7 mouse cellular contexts compared by ENCODE assay signal in the genomic region with DNA sequence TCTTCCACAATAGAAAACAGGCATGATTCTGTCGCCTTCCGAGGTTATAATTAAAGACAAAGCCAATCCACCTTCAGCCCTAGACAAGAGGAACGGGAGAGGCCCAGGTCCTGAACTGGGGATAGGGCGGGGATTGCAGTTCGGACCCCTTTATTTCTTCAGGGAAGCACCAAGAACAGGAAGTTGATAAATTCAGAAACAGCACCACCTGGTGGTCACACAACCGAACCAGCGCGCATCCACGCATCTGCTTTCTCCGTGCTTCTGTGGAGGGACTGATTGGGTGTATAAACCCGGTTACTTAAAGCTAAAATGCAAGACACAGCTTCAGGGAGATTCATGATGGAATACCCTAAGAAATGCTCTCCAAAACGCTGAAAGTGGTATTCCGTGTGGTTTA.
DNase-seq lines count a peak whose midpoint lies in the region; ATAC-seq lines count a peak whose summit lies in the region.

No protein-coding gene starts in this region.

- H3K9ac ChIP-seq in hindbrain, embryonic 14.5 days, result no peak overlapping the region
- H3K9ac ChIP-seq in midbrain, embryonic 13.5 days (replicated peaks), result no peak overlapping the region

- intact Hi-C loops in left cerebral cortex, postnatal 14 days (cut with DNase I), result loop anchor here (2.0 kb wide), 1 partner anchor 502 kb away; a partner anchor contains a TSS

- H3K27me3 ChIP-seq in hindbrain, embryonic 14.5 days (ENCODE audit: control insufficient read depth, insufficient read depth, low read length), result no peaks in the 10 kb centered on the region; the same call in 1 of the 2 replicates
- peaks cover 38% of the 10 kb centered on the region for H3K27me3 ChIP-seq in midbrain, embryonic 13.5 days

- no peaks in the 10 kb centered on the region for H3K36me3 ChIP-seq in hindbrain, embryonic 14.5 days (replicated peaks; ENCODE audit: control insufficient read depth, insufficient read depth)
- H3K36me3 ChIP-seq in midbrain, embryonic 13.5 days, result no peaks in the 10 kb centered on the region

- DNase-seq in adrenal gland, adult (ENCODE audit: inconsistent age in 2 of 2, low spot score in 1 of 2), result peak; percentile 59 to 91
- DNase-seq in cerebellum, adult 9-11 months, result peak; percentile 10
- peak; percentile 76 to 87 for DNase-seq in frontal cortex, postnatal 25 days (ENCODE audit: low spot score in 2 of 2)
- peak; percentile 91 for DNase-seq in hindbrain, embryonic 14.5 days (ENCODE audit: low spot score)
- peak; percentile 86 to 93 for DNase-seq in left cerebral cortex, postnatal 14 days (ENCODE audit: low spot score in 2 of 2)
- peak; percentile 29 to 47 for DNase-seq in spleen, postnatal 14 days (ENCODE audit: low spot score in 2 of 2)

- H3K27ac ChIP-seq in hindbrain, embryonic 14.5 days, result no peak overlapping the region
- H3K27ac ChIP-seq in midbrain, embryonic 13.5 days, result no peak overlapping the region

- H3K4me1 ChIP-seq in hindbrain, embryonic 14.5 days (replicated peaks; ENCODE audit: control insufficient read depth, insufficient read depth, low read length), result no peaks in the 10 kb centered on the region
- H3K4me1 ChIP-seq in midbrain, embryonic 13.5 days (replicated peaks), result peaks cover 9% of the 10 kb centered on the region; the same call in 1 of the 2 replicates

- H3K9me3 ChIP-seq in hindbrain, embryonic 14.5 days (ENCODE audit: control insufficient read depth, low read length), result no peaks in the 10 kb centered on the region
- H3K9me3 ChIP-seq in midbrain, embryonic 13.5 days, result no peaks in the 10 kb centered on the region

- 5% methylated on average over 13 of the region's 13 CpGs for WGBS in hindbrain, embryonic 14.5 days
- WGBS in midbrain, embryonic 13.5 days, result 6% methylated on average over 13 of the region's 13 CpGs

- no peak overlapping the region for H3K4me2 ChIP-seq in hindbrain, embryonic 14.5 days (replicated peaks)
- H3K4me2 ChIP-seq in midbrain, embryonic 13.5 days (replicated peaks), result no peak overlapping the region

- no peak overlapping the region for H3K4me3 ChIP-seq in hindbrain, embryonic 14.5 days (replicated peaks; ENCODE audit: low read length)
- no peak overlapping the region for H3K4me3 ChIP-seq in midbrain, embryonic 13.5 days (replicated peaks)

- 0 out of 2 replicates have a peak, but pooled peaks have one; percentile 11 for ATAC-seq in hindbrain, embryonic 14.5 days (ENCODE audit: low FRiP score)
- 0 out of 2 replicates have a peak, but pooled peaks have one; percentile 54 for ATAC-seq in midbrain, embryonic 13.5 days

Comparison
In these comparisons a context has a peak if more than half of its experiments do, and no peak if none do; other contexts are left out.
1. DNase-seq: peak in every context shown above with its lines; median percentile 91 in hindbrain, embryonic 14.5 days; 90 in left cerebral cortex, postnatal 14 days; 82 in frontal cortex, postnatal 25 days; 75 in adrenal gland, adult; 38 in spleen, postnatal 14 days; 10 in cerebellum, adult 9-11 months.